Mouse (Mus musculus): ENCODE data around the gene Maml2.

Gene Maml2

GRCm38 (mm10) chr9:13495530-13495929 is 197.8 kb downstream of the Maml2 start:
- DNase-seq, result peak; percentile 55

- peak; percentile 82 for DNase-seq
Observed at GRCm38 (mm10) chr9:13497016-13497415, 199.3 kb downstream of the Maml2 start.

DNA sequence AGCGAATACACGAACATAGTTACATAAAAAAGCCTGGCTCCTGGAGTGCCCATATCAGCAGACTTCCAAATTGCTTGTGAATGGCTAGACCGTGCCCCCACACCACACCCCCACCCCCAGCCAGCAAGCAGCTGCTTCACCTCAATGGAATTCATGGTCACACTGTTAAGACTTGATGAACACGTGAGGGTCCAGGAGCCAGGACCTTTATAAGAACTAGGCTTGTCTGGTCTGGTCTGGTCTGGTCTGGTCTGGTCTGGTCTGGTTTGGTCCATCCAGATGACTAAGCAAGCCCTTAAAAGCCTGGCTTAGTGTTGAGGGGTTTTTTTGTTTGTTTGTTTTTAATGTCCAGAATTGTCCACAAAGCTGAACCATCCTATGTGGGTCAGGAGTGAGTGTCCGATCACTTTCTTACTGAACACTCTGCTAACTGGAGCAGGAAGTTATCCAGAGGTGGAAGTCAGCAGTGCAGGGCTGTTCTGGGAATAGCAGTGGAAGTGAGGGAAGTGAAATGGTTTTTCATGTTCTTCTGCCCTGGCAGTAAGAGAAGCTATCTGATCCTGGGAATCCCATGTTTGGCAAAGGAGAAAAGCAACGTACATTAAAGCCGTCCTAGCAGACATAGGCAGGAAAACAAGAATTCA is 200.1 kb downstream of the Maml2 start:
- DNase-seq, result peak; percentile 96

DNA sequence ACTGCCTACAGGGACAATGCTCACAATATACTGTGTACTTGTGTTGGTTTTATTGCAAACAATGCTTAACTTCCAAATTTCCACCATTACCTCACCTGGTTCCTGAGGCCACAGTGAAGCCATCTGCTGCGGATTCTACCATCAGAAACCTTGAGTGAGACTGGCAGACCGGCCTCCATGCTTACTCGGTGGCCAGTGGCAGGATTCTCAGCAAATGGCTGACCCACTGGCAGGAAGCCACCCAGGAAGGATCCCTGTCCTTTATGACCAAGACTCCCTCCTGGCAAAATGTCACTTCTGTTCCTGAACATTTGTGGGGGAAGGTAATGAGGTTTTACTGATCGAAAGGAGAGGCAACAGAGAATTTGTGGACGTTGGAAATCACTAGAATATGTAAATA is 202.3 kb downstream of the Maml2 start:
- DNase-seq, result peak; percentile 82

DNA sequence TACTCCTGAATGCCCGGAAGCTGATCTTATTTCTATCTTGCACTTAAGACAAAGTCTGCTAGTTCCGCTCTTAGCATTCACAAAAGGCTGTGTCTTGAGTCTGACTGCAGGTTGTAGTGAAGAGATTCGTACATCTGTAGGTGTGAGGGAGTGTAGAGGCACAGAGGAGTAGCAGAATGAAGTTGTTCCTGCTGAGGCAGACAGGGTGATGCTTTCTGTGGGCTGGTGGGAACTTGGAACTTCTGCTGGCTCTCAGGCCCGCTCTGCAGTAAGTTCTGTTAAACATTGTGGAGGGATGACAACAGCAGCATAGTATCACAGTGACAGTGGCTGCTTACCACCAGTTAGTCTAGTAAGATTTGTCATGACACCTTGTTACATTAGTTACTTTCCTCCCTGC is 207.3 kb downstream of the Maml2 start:
- no peak for DNase-seq

- DNase-seq, result peak; percentile 92
Observed at GRCm38 (mm10) chr9:13506956-13507821, 209.4 kb downstream of the Maml2 start.

DNA sequence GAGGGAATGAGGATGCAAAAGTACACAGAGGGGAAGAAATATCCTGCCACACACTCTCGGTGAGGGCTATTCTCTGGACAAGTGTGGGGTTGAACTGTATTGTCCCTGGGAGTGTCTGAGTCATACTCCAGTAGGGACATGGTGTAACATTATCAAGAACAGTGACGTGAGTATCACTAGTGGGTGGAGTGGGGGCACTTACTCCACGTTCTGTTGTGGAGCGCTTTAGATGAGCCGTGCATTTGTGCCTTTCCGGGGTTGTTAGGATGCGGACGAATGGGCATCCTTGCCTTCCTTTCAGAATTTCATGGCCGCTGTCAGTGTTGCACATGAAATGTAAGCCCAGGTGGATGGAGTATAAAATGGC is 210.0 kb downstream of the Maml2 start:
- peak; percentile 93 for DNase-seq

DNA sequence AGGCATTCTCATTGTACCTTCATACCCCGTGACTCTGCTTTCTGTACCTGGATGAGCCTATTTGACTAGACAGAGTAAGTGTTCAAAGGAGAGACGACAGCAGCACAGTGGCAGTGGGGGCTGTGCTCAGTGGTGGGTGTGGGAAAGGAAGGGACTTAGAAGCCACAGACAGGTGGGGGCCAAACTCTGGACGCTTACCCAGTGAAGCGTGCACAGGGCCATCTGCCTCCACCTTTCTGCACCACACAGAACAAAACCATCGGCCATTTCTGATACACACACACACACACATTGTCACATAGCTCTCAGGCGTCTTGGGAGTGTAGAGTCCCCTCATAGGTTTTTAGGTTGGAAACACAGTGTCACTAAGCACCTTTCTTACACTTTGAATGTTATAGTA is 212.0 kb downstream of the Maml2 start:
- DNase-seq, result peak; percentile 87

GRCm38 (mm10) chr9:13510621-13511369 is 213.0 kb downstream of the Maml2 start:
- DNase-seq, result peak; percentile 99

DNA sequence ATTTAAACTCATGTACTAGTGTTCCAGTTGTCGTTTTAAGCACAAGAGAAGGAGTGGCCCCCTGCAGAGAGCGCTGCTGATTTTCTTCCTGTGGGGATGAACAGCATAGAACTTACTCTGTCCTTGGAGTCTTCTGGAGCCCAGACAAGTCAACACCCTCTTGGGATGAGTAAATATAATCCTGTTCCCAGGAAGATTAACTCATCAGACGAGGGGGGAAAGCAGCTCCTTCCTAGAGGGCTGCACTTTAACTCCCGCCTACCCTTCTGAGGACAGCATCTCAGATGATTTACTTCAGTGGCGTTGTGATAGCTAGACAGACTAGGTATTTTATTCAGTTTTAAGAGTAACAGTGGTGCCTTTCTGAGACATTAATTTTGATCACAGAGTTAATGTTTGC is 215.4 kb downstream of the Maml2 start:
- DNase-seq, result peak; percentile 94

- peak; percentile 13 for DNase-seq
Observed at GRCm38 (mm10) chr9:13514435-13514834, 216.7 kb downstream of the Maml2 start.

GRCm38 (mm10) chr9:13515976-13516375 is 218.2 kb downstream of the Maml2 start:
- DNase-seq, result no peak

DNA sequence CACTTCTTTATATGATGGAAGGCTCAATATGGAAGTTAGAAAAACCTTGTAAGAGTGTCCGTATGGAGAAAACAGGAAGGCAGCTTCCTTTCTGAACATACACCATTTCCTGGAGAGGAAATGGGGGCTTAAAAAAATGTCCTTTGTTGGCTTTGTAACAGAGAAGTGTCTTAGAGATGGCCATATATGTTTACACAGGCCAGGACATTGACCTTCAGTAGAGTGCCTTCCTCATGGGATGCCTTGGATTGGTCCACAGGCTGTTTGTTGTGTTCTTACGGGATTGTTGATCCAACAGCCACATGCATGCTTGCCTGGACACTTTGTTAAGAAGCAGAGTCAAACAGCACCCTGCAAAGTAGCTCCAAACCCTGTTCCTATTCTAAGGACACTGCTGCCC is 220.3 kb downstream of the Maml2 start:
- DNase-seq, result peak; percentile 83

DNA sequence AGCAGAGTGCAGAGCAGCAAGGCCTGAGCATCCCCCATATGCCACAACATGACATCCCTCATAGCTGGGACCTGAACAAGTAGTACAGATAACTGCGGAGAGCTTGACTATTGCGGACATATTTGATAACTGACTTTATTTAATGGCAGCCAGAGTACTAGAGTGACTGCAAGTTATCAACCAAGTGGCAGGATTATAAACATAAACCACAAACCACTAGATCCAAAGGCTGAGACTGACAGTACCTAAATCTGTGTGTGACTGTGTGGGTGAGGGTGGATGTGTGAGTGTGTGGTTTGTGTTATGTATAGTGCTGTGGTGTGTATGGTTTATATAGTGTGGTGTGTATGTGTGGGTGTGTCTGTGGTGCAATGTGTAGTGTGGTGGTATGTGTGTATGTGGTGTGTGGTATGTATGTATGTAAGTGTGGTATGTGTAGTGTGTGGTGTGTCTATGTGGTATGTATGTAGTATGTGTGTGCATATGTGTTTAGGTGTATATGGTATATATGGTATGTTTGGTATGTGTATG is 220.7 kb downstream of the Maml2 start:
- DNase-seq, result peak; percentile 30

DNA sequence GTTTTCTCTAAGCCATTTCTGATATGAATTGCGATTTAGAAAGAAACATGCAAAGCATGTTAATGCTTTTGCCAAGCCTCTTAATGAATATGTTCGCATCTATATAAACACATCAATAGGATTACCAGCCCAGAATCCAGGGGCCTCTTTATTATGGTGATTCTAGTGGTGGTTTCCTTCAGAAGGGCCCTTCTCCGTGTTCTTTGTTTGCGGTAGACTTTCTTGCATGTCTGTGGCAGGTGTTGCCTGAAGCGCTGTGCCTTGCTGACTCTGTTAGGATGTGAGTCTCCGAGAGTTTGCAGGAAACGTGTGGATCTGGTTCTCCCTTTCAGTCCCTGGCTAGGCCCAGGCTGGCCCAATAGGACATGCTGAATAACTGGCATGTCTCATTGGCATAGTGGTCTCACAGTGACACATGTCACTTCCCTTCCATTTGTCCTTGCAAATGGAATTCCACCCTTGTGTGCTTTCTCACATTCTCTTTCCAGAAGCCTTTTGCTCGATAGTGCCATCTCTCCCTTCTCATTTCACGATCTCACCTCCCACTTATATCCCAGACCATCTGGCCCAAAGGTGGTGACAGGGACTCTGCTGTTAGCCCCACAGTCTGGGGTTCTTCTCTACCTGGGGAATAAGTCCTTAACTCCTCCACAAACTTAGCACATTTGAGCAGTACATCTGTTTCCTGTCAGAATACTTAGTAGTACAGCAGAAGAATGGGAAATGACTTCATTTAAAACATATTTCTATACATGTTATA is 224.5 kb downstream of the Maml2 start:
- peak; percentile 55 for DNase-seq

- peak; percentile 82 for DNase-seq
Observed at GRCm38 (mm10) chr9:13523046-13523445, 225.3 kb downstream of the Maml2 start.

DNA sequence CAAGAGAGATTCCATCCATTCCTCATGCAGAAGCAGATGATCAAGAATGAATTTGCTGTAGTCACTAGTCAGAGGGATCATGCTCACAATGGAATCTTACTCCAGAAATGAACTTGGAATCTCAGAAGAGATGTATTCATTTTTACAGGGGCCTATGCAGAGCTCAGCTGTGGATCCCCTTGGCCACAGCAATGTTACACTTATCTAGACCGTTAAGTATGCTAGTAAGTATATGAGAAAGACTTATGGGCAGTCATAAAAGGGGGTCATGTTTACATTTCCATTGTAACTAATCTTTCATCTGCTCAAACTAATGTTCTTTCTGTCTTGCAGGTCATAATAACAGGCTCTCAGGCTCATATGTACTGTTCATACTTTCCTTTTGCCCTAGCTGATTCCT is 227.3 kb downstream of the Maml2 start:
- no peak for DNase-seq

GRCm38 (mm10) chr9:13525561-13526255 is 228.0 kb downstream of the Maml2 start:
- DNase-seq, result no peak

DNA sequence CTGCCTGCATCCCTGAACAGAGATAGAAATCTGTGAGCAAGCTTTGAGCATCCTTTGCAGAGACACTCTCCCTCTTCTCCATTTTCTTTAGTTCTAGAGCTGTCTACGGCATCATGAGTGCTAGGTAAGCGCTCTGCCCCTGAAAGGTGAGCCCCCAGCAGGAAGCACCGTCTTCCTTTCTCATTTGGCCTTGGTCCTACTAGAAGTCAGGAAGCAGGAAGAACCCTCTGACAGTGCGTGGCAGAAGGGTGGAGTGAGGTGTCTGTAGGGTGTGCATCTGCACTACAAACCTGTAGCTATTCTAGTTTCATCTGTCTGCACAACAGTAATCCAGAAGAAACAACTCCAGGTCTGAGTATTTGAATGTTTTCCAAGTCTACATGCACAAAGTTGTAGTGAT is 232.8 kb downstream of the Maml2 start:
- DNase-seq, result peak; percentile 79

GRCm38 (mm10) chr9:13533076-13533707 is 235.4 kb downstream of the Maml2 start:
- DNase-seq, result peak; percentile 91

GRCm38 (mm10) chr9:13535803-13536202 is 238.0 kb downstream of the Maml2 start:
- DNase-seq, result peak; percentile 64
